Mouse (Mus musculus) bone marrow, adult 2 months (tissue): ENCODE measurements at regions not wholly inside any gene's neighbourhood (a gene's known extent, or its start where the extent isn't known, plus 50 kb on each side); places are given as distances from the start of the nearest gene placed in this dataset.

Source experiments
- CTCF ChIP-seq: fragments of 200-500 bp; IDR thresholded peaks from 2 replicates; pipeline ENCODE4 v1.5.1; 2011; ENCODE audit warnings: low read length, control low read depth; ENCODE audit not compliant: control insufficient read depth, insufficient read depth
- POLR2A ChIP-seq: fragments of 200-500 bp; IDR thresholded peaks from 2 replicates; pipeline ENCODE4 v1.6.1; 2011; ENCODE audit warnings: low read depth, mild to moderate bottlenecking, control low read depth, low read length, borderline replicate concordance; ENCODE audit not compliant: control insufficient read depth

GRCm38 (mm10) chr5:46830797-46831618 is 973.6 kb upstream of the Lcorl start:
- TF ChIP-seq CTCF (no peak), POLR2A (no peak)
